Mouse (Mus musculus): ENCODE measurements around the gene Runx1. TPM values are rescaled to one million over a fixed set of nuclear protein-coding genes. Genes with fewer than 3 reads are reported as not detected.

Gene Runx1
- polyA plus RNA-seq, 1 experiment: 87.4 TPM

DNA sequence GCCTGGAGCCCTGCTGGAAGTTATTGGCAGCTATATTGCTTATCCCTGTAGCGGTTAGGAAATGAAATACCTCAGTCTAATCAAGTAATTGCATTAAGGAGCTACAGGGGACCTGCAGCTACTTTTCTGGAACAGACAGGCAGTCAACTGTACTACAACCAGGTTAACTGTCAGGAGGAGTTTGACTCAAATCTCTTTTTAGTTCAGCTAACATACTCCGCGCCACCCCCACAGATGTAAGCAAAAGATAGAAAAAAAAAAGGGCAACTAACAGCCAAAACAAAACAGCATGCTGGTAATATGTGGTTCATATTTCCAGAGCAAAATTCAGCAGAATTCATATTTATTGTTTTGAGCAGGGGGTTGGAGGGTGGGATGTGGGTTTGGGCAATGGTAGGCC is 72.0 kb downstream of the Runx1 start:
- DNase-seq: no peak
- peak overlapping the region; percentile 85 for H3K27ac ChIP-seq (ENCODE audit: control insufficient read depth, insufficient read depth, low read length)
- H3K27me3 ChIP-seq (ENCODE audit: control insufficient read depth, insufficient read depth, low read length): no peaks in the 10 kb centered on the region
- WGBS: 74% methylated on average over 3 of the region's 3 CpGs
- no peak overlapping the region for H3K4me3 ChIP-seq (ENCODE audit: control insufficient read depth, insufficient read depth, low read length)
- peaks cover 59% of the 10 kb centered on the region for H3K4me1 ChIP-seq (replicated peaks; ENCODE audit: control insufficient read depth, insufficient read depth, low read length)
- no peaks in the 10 kb centered on the region for H3K36me3 ChIP-seq (ENCODE audit: control insufficient read depth, insufficient read depth, low read length)
- TF ChIP-seq CTCF (IDR thresholded peaks at IDR 0.05; ENCODE audit: borderline replicate concordance, control insufficient read depth, extremely low read depth, insufficient read depth, low read length, poor library complexity) (no peak), POLR2A (IDR thresholded peaks at IDR 0.05; ENCODE audit: control insufficient read depth, extremely low read depth, insufficient read depth, low read length, poor library complexity) (no peak)

DNA sequence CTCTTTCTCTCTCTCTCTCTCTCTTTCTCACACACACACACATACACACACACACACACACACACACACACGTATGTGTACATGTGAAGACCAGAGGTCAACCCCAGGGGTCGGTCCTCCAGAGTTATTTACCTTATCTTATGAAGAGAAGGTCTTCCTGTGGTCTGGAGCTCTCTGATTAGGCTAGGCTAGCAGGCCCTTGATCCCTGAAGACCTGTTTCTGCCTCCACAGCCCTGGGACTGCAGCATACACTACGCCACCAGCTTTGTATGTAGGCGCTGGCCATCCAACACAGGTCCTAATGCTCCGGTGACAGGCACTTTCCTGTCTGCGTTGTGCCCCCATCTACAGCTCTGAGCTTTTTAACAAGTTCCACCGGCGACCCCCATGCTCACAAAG is 72.8 kb downstream of the Runx1 start:
- WGBS: 93% methylated on average over 8 of the region's 8 CpGs
- no peak for DNase-seq
- Histone ChIP-seq H3K4me3 (ENCODE audit: control insufficient read depth, insufficient read depth, low read length) (no peak overlapping the region), H3K27ac (ENCODE audit: control insufficient read depth, insufficient read depth, low read length) (no peak overlapping the region), H3K36me3 (ENCODE audit: control insufficient read depth, insufficient read depth, low read length) (no peaks in the 10 kb centered on the region), H3K27me3 (ENCODE audit: control insufficient read depth, insufficient read depth, low read length) (no peaks in the 10 kb centered on the region), H3K4me1 (replicated peaks; ENCODE audit: control insufficient read depth, insufficient read depth, low read length) (peaks cover 59% of the 10 kb centered on the region)
- TF ChIP-seq POLR2A (IDR thresholded peaks at IDR 0.05; ENCODE audit: control insufficient read depth, extremely low read depth, insufficient read depth, low read length, poor library complexity) (no peak), CTCF (IDR thresholded peaks at IDR 0.05; ENCODE audit: borderline replicate concordance, control insufficient read depth, extremely low read depth, insufficient read depth, low read length, poor library complexity) (no peak)

DNA sequence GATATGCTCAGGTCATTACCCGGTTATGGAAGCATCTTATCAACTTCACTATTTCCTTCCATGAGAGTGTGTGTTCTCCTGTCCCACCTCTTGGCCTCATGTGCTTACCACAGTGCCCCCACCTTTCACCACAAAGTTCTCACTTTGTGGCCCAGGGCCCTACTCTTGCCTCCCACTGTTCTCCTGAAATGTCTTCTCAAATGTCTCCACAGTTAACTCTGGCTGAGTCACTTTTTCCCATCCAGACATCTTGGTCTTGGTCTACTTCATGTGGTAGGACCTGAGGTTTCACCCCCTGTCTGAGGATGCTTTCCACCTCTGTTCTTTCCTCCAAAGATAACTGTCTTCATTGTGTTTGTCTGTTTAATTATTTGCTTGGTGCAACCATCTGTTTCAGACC is 77.7 kb downstream of the Runx1 start:
- no peak for DNase-seq
- Histone ChIP-seq H3K4me3 (ENCODE audit: control insufficient read depth, insufficient read depth, low read length) (no peak overlapping the region), H3K36me3 (ENCODE audit: control insufficient read depth, insufficient read depth, low read length) (no peaks in the 10 kb centered on the region), H3K27me3 (ENCODE audit: control insufficient read depth, insufficient read depth, low read length) (no peaks in the 10 kb centered on the region), H3K4me1 (replicated peaks; ENCODE audit: control insufficient read depth, insufficient read depth, low read length) (peaks cover 60% of the 10 kb centered on the region), H3K27ac (ENCODE audit: control insufficient read depth, insufficient read depth, low read length) (no peak overlapping the region)
- no peak for TF ChIP-seq POLR2A (IDR thresholded peaks at IDR 0.05; ENCODE audit: control insufficient read depth, extremely low read depth, insufficient read depth, low read length, poor library complexity)
- no peak for TF ChIP-seq CTCF (IDR thresholded peaks at IDR 0.05; ENCODE audit: borderline replicate concordance, control insufficient read depth, extremely low read depth, insufficient read depth, low read length, poor library complexity)
- WGBS: 24% methylated on average over 1 of the region's 1 CpGs

DNA sequence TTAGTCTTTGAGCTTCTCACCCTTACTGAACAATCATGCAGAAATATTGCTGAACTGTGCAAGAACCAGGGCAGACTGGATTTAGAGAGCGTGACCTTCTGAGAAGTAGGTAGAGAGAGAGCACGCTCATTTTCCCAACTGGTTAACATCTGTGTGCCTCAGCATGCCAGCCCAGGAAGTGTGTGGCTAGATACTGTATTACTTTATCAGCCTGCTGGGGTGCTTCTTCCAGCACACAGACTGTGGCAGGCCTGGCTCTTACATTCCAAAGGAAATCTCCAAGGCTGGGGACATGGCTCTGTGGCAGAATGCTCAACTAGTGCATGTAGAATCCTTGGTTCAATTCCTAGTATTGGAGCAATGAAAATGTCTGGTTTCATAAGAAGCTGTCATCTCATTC is 78.9 kb downstream of the Runx1 start:
- no peak overlapping the region for H3K4me3 ChIP-seq (ENCODE audit: control insufficient read depth, insufficient read depth, low read length)
- DNase-seq: no peak
- H3K27me3 ChIP-seq (ENCODE audit: control insufficient read depth, insufficient read depth, low read length): no peaks in the 10 kb centered on the region
- peak overlapping the region; percentile 0; the same call in 1 of the 2 replicates for H3K27ac ChIP-seq (ENCODE audit: control insufficient read depth, insufficient read depth, low read length)
- no peaks in the 10 kb centered on the region for H3K36me3 ChIP-seq (ENCODE audit: control insufficient read depth, insufficient read depth, low read length)
- WGBS: 47% methylated on average over 2 of the region's 2 CpGs
- H3K4me1 ChIP-seq (replicated peaks; ENCODE audit: control insufficient read depth, insufficient read depth, low read length): peaks cover 63% of the 10 kb centered on the region
- TF ChIP-seq POLR2A (IDR thresholded peaks at IDR 0.05; ENCODE audit: control insufficient read depth, extremely low read depth, insufficient read depth, low read length, poor library complexity) (no peak), CTCF (IDR thresholded peaks at IDR 0.05; ENCODE audit: borderline replicate concordance, control insufficient read depth, extremely low read depth, insufficient read depth, low read length, poor library complexity) (no peak)

DNA sequence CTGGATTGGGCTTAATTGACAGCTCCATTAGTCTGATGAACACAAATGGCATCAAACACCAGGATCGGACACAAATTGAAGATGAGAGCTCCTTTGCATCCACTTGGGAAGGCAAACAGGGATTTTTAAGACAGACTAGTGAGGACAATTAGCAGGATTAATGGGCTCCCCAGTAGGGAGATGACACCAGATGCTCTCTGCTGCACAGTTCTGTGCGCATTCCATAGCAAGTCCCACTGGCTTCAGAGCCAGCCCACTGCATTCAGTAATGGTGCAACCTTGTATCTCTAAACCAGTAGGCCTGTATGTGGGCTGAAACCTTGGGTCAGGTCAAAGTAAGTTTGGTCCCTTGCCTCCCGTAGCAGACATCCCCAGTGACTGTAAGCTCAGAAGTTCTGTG is 80.7 kb downstream of the Runx1 start:
- peaks cover 70% of the 10 kb centered on the region for H3K4me1 ChIP-seq (replicated peaks; ENCODE audit: control insufficient read depth, insufficient read depth, low read length)
- no peak overlapping the region for H3K27ac ChIP-seq (ENCODE audit: control insufficient read depth, insufficient read depth, low read length)
- WGBS: 96% methylated on average over 3 of the region's 3 CpGs
- H3K4me3 ChIP-seq (ENCODE audit: control insufficient read depth, insufficient read depth, low read length): no peak overlapping the region
- DNase-seq: no peak
- no peaks in the 10 kb centered on the region for H3K27me3 ChIP-seq (ENCODE audit: control insufficient read depth, insufficient read depth, low read length)
- no peak for TF ChIP-seq CTCF (IDR thresholded peaks at IDR 0.05; ENCODE audit: borderline replicate concordance, control insufficient read depth, extremely low read depth, insufficient read depth, low read length, poor library complexity)
- no peak for TF ChIP-seq POLR2A (IDR thresholded peaks at IDR 0.05; ENCODE audit: control insufficient read depth, extremely low read depth, insufficient read depth, low read length, poor library complexity)
- H3K36me3 ChIP-seq (ENCODE audit: control insufficient read depth, insufficient read depth, low read length): no peaks in the 10 kb centered on the region

DNA sequence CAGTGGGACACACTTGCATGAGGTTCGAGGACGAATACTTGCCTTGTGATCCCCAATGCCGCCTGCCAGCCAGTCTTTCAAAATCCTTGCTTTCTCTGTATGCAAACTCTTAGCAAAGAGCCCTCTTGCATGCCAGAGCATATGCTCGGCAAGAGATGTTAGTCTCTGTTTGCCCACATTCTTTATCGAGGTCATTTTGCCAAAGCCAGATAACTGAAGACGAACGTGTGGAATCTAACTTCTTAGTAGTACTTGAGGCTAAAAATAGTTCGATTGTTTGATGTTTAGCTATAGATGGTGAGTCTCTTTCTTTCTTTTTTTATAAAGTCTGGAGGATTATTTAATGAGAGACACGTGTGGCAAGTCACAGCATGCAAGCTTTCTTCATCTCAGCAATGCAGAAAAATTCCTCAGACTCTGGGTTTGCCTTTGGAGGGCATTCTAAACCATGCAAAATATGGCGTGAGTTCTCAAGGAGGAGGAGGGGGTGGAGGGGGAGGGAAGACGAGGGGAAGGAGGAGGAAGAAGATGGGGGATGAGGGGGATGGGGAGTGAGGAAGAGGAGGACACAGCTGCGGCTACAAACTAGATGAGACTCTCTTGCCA is 81.7 kb downstream of the Runx1 start:
- Histone ChIP-seq H3K4me1 (replicated peaks; ENCODE audit: control insufficient read depth, insufficient read depth, low read length) (peaks cover 68% of the 10 kb centered on the region), H3K4me3 (ENCODE audit: control insufficient read depth, insufficient read depth, low read length) (no peak overlapping the region), H3K27ac (ENCODE audit: control insufficient read depth, insufficient read depth, low read length) (peak overlapping the region; percentile 67), H3K36me3 (ENCODE audit: control insufficient read depth, insufficient read depth, low read length) (no peaks in the 10 kb centered on the region), H3K27me3 (ENCODE audit: control insufficient read depth, insufficient read depth, low read length) (no peaks in the 10 kb centered on the region)
- 58% methylated on average over 12 of the region's 12 CpGs for WGBS
- no peak for DNase-seq
- no peak for TF ChIP-seq CTCF (IDR thresholded peaks at IDR 0.05; ENCODE audit: borderline replicate concordance, control insufficient read depth, extremely low read depth, insufficient read depth, low read length, poor library complexity)
- TF ChIP-seq POLR2A (IDR thresholded peaks at IDR 0.05; ENCODE audit: control insufficient read depth, extremely low read depth, insufficient read depth, low read length, poor library complexity): no peak

DNA sequence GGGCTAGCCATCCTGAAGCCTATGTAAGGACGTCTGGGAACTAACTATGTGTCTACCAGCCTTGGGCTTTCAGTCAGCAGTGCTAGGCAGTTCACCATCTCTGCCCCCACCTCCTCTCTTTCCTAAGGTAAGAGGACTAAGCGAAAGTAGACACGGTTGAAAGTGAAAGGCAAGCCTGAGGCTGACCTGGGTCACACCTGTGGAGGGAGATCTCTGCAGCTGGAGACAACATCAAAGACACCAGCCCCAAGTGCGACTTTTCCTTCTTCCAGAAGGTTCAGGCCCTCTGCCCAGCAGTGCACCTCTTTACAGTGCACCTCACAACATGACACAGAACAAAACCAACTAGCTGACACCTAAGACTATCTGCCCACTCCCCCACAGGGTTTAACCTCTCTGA is 82.2 kb downstream of the Runx1 start:
- peaks cover 67% of the 10 kb centered on the region for H3K4me1 ChIP-seq (replicated peaks; ENCODE audit: control insufficient read depth, insufficient read depth, low read length)
- DNase-seq: no peak
- H3K27me3 ChIP-seq (ENCODE audit: control insufficient read depth, insufficient read depth, low read length): no peaks in the 10 kb centered on the region
- no peaks in the 10 kb centered on the region for H3K36me3 ChIP-seq (ENCODE audit: control insufficient read depth, insufficient read depth, low read length)
- no peak for TF ChIP-seq POLR2A (IDR thresholded peaks at IDR 0.05; ENCODE audit: control insufficient read depth, extremely low read depth, insufficient read depth, low read length, poor library complexity)
- no peak for TF ChIP-seq CTCF (IDR thresholded peaks at IDR 0.05; ENCODE audit: borderline replicate concordance, control insufficient read depth, extremely low read depth, insufficient read depth, low read length, poor library complexity)
- peak overlapping the region; percentile 67 for H3K27ac ChIP-seq (ENCODE audit: control insufficient read depth, insufficient read depth, low read length)
- 16% methylated on average over 4 of the region's 4 CpGs for WGBS
- H3K4me3 ChIP-seq (ENCODE audit: control insufficient read depth, insufficient read depth, low read length): no peak overlapping the region
